Mouse (Mus musculus): Measurements from ENCODE around the gene D17H6S53E. TPM values are rescaled to one million over a fixed set of nuclear protein-coding genes. Genes with fewer than 3 reads are reported as not detected.

The D17H6S53E gene
- polyA plus RNA-seq, 1 experiment from 2014 or later, result 10.5 TPM

- no peaks in the 10 kb centered on the region for H3K4me1 ChIP-seq (replicated peaks; ENCODE audit: insufficient read depth, low read length)
- H3K4me3 ChIP-seq (replicated peaks; ENCODE audit: low read depth, low read length), result no peak overlapping the region
- DNase-seq (ENCODE audit: low spot score) (no peak), ATAC-seq (replicated peaks; ENCODE audit: low FRiP score, low read depth) (no peak)
- no peaks in the 10 kb centered on the region for H3K27me3 ChIP-seq (ENCODE audit: insufficient read depth, low read length)
- H3K4me2 ChIP-seq (ENCODE audit: low read length), result no peak overlapping the region
- 77% methylated on average over 5 of the region's 5 CpGs for whole genome bisulfite sequencing
- H3K27ac ChIP-seq, result no peak overlapping the region
- no peak overlapping the region for H3K9ac ChIP-seq (ENCODE audit: low read depth, low read length)
- peaks cover 90% of the 10 kb centered on the region for H3K36me3 ChIP-seq (ENCODE audit: insufficient read depth, low read length)
- no peak for TF ChIP-seq CTCF (IDR thresholded peaks at IDR 0.05; ENCODE audit: low read depth)
- no peaks in the 10 kb centered on the region for H3K9me3 ChIP-seq (replicated peaks; ENCODE audit: low read length)
These were observed 20.0 kb downstream of the D17H6S53E start for GRCm38 (mm10) chr17:35146139-35146538.

- 47% methylated on average over 3 of the region's 3 CpGs for WGBS
- no peak overlapping the region for H3K27ac ChIP-seq
- no peak overlapping the region for H3K9ac ChIP-seq (ENCODE audit: low read depth, low read length)
- no peaks in the 10 kb centered on the region for H3K9me3 ChIP-seq (replicated peaks; ENCODE audit: low read length)
- no peak overlapping the region for H3K4me3 ChIP-seq (replicated peaks; ENCODE audit: low read depth, low read length)
- no peak overlapping the region for H3K4me2 ChIP-seq (ENCODE audit: low read length)
- no peaks in the 10 kb centered on the region for H3K27me3 ChIP-seq (ENCODE audit: insufficient read depth, low read length)
- peaks cover 87% of the 10 kb centered on the region for H3K36me3 ChIP-seq (ENCODE audit: insufficient read depth, low read length)
- ATAC-seq (replicated peaks; ENCODE audit: low FRiP score, low read depth) (no peak), DNase-seq (ENCODE audit: low spot score) (no peak)
- TF ChIP-seq CTCF (IDR thresholded peaks at IDR 0.05; ENCODE audit: low read depth), result no peak
- no peaks in the 10 kb centered on the region for H3K4me1 ChIP-seq (replicated peaks; ENCODE audit: insufficient read depth, low read length)
These were observed 21.2 kb downstream of the D17H6S53E start for GRCm38 (mm10) chr17:35147348-35147747.

GRCm38 (mm10) chr17:35147922-35148639 is 21.9 kb downstream of the D17H6S53E start:
- Histone ChIP-seq H3K9ac (ENCODE audit: low read depth, low read length) (no peak overlapping the region), H3K4me2 (ENCODE audit: low read length) (no peak overlapping the region), H3K36me3 (ENCODE audit: insufficient read depth, low read length) (peaks cover 87% of the 10 kb centered on the region), H3K9me3 (replicated peaks; ENCODE audit: low read length) (no peaks in the 10 kb centered on the region), H3K4me3 (replicated peaks; ENCODE audit: low read depth, low read length) (no peak overlapping the region), H3K4me1 (replicated peaks; ENCODE audit: insufficient read depth, low read length) (no peaks in the 10 kb centered on the region), H3K27me3 (ENCODE audit: insufficient read depth, low read length) (no peaks in the 10 kb centered on the region), H3K27ac (0 out of 2 replicates have a peak overlapping the region, but pooled peaks have one; percentile 19)
- DNase-seq (ENCODE audit: low spot score) (no peak), ATAC-seq (replicated peaks; ENCODE audit: low FRiP score, low read depth) (no peak)
- TF ChIP-seq CTCF (IDR thresholded peaks at IDR 0.05; ENCODE audit: low read depth), result no peak
- 61% methylated on average over 5 of the region's 5 CpGs for WGBS

GRCm38 (mm10) chr17:35152121-35152520 is 25.9 kb downstream of the D17H6S53E start:
- no peak for TF ChIP-seq CTCF (IDR thresholded peaks at IDR 0.05; ENCODE audit: low read depth)
- WGBS, result 84% methylated on average over 4 of the region's 4 CpGs
- Histone ChIP-seq H3K4me3 (replicated peaks; ENCODE audit: low read depth, low read length) (no peak overlapping the region), H3K4me1 (replicated peaks; ENCODE audit: insufficient read depth, low read length) (no peaks in the 10 kb centered on the region), H3K9me3 (replicated peaks; ENCODE audit: low read length) (no peaks in the 10 kb centered on the region), H3K27ac (no peak overlapping the region), H3K4me2 (ENCODE audit: low read length) (no peak overlapping the region), H3K27me3 (ENCODE audit: insufficient read depth, low read length) (no peaks in the 10 kb centered on the region), H3K9ac (ENCODE audit: low read depth, low read length) (no peak overlapping the region), H3K36me3 (ENCODE audit: insufficient read depth, low read length) (peaks cover 90% of the 10 kb centered on the region)
- DNase-seq (ENCODE audit: low spot score) (no peak), ATAC-seq (replicated peaks; ENCODE audit: low FRiP score, low read depth) (no peak)

- TF ChIP-seq CTCF (IDR thresholded peaks at IDR 0.05; ENCODE audit: low read depth), result no peak
- no peak for DNase-seq (ENCODE audit: low spot score)
These were observed 26.9 kb downstream of the D17H6S53E start for GRCm38 (mm10) chr17:35153077-35153476.

GRCm38 (mm10) chr17:35153931-35154330 is 27.8 kb downstream of the D17H6S53E start:
- peaks cover 93% of the 10 kb centered on the region for H3K36me3 ChIP-seq (ENCODE audit: insufficient read depth, low read length)
- no peaks in the 10 kb centered on the region for H3K27me3 ChIP-seq (ENCODE audit: insufficient read depth, low read length)
- no peak overlapping the region for H3K4me2 ChIP-seq (ENCODE audit: low read length)
- DNase-seq (ENCODE audit: low spot score) (no peak), ATAC-seq (replicated peaks; ENCODE audit: low FRiP score, low read depth) (no peak)
- H3K9me3 ChIP-seq (replicated peaks; ENCODE audit: low read length), result no peaks in the 10 kb centered on the region
- no peak overlapping the region for H3K9ac ChIP-seq (ENCODE audit: low read depth, low read length)
- 83% methylated on average over 4 of the region's 4 CpGs for WGBS
- H3K27ac ChIP-seq, result no peak overlapping the region
- TF ChIP-seq CTCF (IDR thresholded peaks at IDR 0.05; ENCODE audit: low read depth), result no peak
- no peak overlapping the region for H3K4me3 ChIP-seq (replicated peaks; ENCODE audit: low read depth, low read length)
- H3K4me1 ChIP-seq (replicated peaks; ENCODE audit: insufficient read depth, low read length), result no peaks in the 10 kb centered on the region

More at GRCm38 (mm10) chr17:35153077-35153476, 26.9 kb downstream of the D17H6S53E start:
- no peak overlapping the region for H3K4me2 ChIP-seq (ENCODE audit: low read length)
- H3K4me3 ChIP-seq (replicated peaks; ENCODE audit: low read depth, low read length), result no peak overlapping the region
- no peak overlapping the region for H3K27ac ChIP-seq
- H3K27me3 ChIP-seq (ENCODE audit: insufficient read depth, low read length), result no peaks in the 10 kb centered on the region
- H3K4me1 ChIP-seq (replicated peaks; ENCODE audit: insufficient read depth, low read length), result no peaks in the 10 kb centered on the region
- ATAC-seq (replicated peaks; ENCODE audit: low FRiP score, low read depth), result no peak
- WGBS, result 87% methylated on average over 9 of the region's 9 CpGs
- peaks cover 93% of the 10 kb centered on the region for H3K36me3 ChIP-seq (ENCODE audit: insufficient read depth, low read length)
- no peaks in the 10 kb centered on the region for H3K9me3 ChIP-seq (replicated peaks; ENCODE audit: low read length)
- H3K9ac ChIP-seq (ENCODE audit: low read depth, low read length), result no peak overlapping the region
